Mouse (Mus musculus) right cerebral cortex, postnatal 36 days (tissue): ENCODE results near the gene Magi1.
"Not testable (repeated sequence)": the region's sequence is repeated elsewhere in the genome, so short reads cannot be mapped to it uniquely, and the experiment has no call there.

Source experiments
- DNase-seq, 2 experiments: peaks; one replicate each; pipeline ENCODE4 v3.0.0; 2022; ENCODE audit warnings: low spot score in 2 of 2, mixed read lengths in 1 of 2

Gene Magi1

GRCm38 (mm10) chr6:94060621-94061213 lies 223.0 kb downstream of the Magi1 start:
- no peak for DNase-seq

- DNase-seq, result no peak
Observed at GRCm38 (mm10) chr6:94059090-94059489, 224.6 kb downstream of the Magi1 start.

- peak; percentile 28 to 52 for DNase-seq
Observed at GRCm38 (mm10) chr6:94053920-94054319, 229.8 kb downstream of the Magi1 start.

- no peak for DNase-seq
Observed at GRCm38 (mm10) chr6:94045180-94045579, 238.5 kb downstream of the Magi1 start.

- no peak for DNase-seq
Observed at GRCm38 (mm10) chr6:94043461-94043860, 240.3 kb downstream of the Magi1 start.

- no peak for DNase-seq
Observed at GRCm38 (mm10) chr6:94040093-94040492, 243.6 kb downstream of the Magi1 start.

- DNase-seq, result no peak
Observed at GRCm38 (mm10) chr6:94038897-94039296, 244.8 kb downstream of the Magi1 start.

GRCm38 (mm10) chr6:94036554-94036953 lies 247.2 kb downstream of the Magi1 start:
- DNase-seq, result no peak

- DNase-seq, result no peak
Observed at GRCm38 (mm10) chr6:94026361-94026760, 257.4 kb downstream of the Magi1 start.

- DNase-seq, result no peak
Observed at GRCm38 (mm10) chr6:94022437-94022836, 261.3 kb downstream of the Magi1 start.

GRCm38 (mm10) chr6:94021239-94021962 lies 262.3 kb downstream of the Magi1 start:
- DNase-seq, result no peak

- DNase-seq, result no peak
Observed at GRCm38 (mm10) chr6:94020566-94020965, 263.2 kb downstream of the Magi1 start.

- DNase-seq, result no peak
Observed at GRCm38 (mm10) chr6:94019935-94020334, 263.8 kb downstream of the Magi1 start.

GRCm38 (mm10) chr6:94013761-94014160 lies 270.0 kb downstream of the Magi1 start:
- no peak for DNase-seq

- DNase-seq, result no peak
Observed at GRCm38 (mm10) chr6:94011947-94012346, 271.8 kb downstream of the Magi1 start.

- no peak for DNase-seq
Observed at GRCm38 (mm10) chr6:94011521-94011920, 272.2 kb downstream of the Magi1 start.

- no peak for DNase-seq
Observed at GRCm38 (mm10) chr6:94008577-94008976, 275.1 kb downstream of the Magi1 start.

GRCm38 (mm10) chr6:94003586-94003985 lies 280.1 kb downstream of the Magi1 start:
- DNase-seq, result not testable (repeated sequence)

- no peak for DNase-seq
Observed at GRCm38 (mm10) chr6:93996841-93997485, 286.8 kb downstream of the Magi1 start.

- no peak for DNase-seq
Observed at GRCm38 (mm10) chr6:93987561-93987960, 296.2 kb downstream of the Magi1 start.

- no peak for DNase-seq
Observed at GRCm38 (mm10) chr6:93985111-93985510, 298.6 kb downstream of the Magi1 start.

GRCm38 (mm10) chr6:93983551-93983950 lies 300.2 kb downstream of the Magi1 start:
- DNase-seq, result no peak

GRCm38 (mm10) chr6:93981211-93981610 lies 302.5 kb downstream of the Magi1 start:
- no peak for DNase-seq
